Mouse (Mus musculus) right cerebral cortex, adult 18-20 months (tissue): Measurements from ENCODE around the gene Pik3c2b.
A peak's percentile ranks its signal among the peaks of the same experiment; 100 is the strongest.
"Not testable (repeated sequence)": the region's sequence is repeated elsewhere in the genome, so short reads cannot be mapped to it uniquely, and the experiment has no call there.

ENCODE experiments used
- DNase-seq: peaks from one replicate; pipeline ENCODE4 v3.0.0; 2022; ENCODE audit warnings: mixed read lengths

Pik3c2b gene

GRCm38 (mm10) chr1:133033316-133034090 is 12.0 kb upstream of the Pik3c2b start:
- DNase-seq: peak; percentile 78

DNA sequence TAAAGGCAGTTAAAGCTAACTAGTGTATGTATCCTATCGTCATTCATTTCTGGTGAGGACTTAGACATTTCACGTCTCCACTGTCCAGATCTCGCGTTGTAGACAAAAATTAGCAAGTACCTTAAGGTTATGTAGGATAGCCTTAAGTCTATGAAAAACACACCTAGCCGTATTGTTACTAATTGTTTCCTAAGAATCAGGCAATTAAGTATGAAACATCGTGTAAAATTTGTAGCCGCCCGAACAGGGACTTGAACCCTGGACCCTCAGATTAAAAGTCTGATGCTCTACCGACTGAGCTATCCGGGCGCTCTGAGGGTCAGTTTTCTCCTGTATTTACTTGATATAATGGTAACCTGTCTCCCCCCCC is 11.4 kb upstream of the Pik3c2b start:
- peak; percentile 51 for DNase-seq

GRCm38 (mm10) chr1:133034682-133035081 is 10.8 kb upstream of the Pik3c2b start:
- DNase-seq: not testable (repeated sequence)

DNA sequence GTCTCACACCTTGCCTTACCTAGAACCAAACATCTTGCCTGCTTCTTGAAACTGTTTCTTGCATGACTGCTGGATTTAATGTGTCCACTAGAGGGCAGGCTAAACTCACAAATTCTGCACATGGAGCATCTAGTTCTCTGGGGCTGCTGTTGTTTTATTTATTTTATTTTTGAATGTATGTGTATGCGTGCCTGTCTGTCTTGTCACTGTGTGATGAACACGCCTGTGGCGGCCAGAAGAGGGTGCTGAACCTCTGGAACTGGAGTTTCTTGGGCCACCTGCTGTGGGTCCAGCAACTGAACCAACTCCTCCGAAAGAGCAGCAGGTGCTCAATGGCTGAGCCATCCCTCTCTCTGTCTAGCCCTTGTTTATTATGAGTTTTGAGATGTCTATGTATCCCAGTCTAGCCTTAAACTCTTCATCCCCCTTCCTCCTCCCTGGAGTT is 5.9 kb upstream of the Pik3c2b start:
- DNase-seq: peak; percentile 52

DNA sequence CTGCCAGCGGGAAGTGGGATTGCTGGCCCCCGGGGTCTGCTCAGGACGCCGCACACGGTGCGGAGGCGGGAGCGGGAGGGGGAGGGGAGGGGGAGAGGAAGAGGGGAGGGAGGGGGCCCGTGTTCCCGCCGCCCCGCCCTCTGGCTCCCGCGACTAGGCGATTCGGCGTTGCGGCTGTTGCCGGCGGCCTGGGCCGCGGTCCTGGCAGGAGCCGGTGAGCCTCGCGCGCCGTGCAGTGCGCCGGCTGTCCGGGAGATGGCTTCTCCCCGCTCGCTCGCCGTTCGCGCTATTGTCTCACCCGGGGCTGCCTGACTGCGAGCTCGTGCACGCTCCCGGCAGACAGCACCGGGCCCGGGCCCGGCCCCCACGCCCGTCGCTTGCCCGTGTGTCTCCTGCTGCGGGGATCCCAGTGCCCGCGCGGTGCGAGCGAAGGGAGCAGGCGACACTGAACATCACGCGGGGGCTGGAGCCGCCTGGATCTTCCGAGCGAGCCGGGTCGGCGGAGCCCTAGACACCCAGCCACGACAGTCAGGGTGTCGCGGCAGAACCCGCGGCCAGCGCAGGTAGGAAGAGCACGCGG is 484 bp downstream of the Pik3c2b start:
- DNase-seq: peak; percentile 77

- peak; percentile 31 for DNase-seq
Measured at GRCm38 (mm10) chr1:133046441-133046931, 1.0 kb downstream of the Pik3c2b start.

GRCm38 (mm10) chr1:133047575-133047974 is 2.1 kb downstream of the Pik3c2b start:
- no peak for DNase-seq

DNA sequence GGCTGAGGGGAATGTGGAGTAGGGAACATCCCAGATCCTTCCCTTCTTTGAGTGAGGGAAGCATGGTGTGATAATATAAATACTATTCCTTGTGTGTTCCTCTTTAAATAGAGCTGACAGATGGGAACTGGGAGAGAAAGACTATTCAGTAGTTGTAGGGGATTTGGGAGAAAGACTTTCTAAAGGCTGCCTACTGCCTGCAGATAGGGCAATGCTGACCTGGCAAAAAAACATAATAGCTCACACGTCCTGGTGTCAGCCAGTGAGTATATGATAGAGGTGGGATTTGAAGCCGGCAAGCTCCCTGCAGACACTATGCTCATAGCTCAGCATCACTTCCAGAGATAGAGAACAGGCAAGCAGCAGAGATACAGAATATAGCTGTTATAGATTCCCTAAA is 3.2 kb downstream of the Pik3c2b start:
- no peak for DNase-seq

DNA sequence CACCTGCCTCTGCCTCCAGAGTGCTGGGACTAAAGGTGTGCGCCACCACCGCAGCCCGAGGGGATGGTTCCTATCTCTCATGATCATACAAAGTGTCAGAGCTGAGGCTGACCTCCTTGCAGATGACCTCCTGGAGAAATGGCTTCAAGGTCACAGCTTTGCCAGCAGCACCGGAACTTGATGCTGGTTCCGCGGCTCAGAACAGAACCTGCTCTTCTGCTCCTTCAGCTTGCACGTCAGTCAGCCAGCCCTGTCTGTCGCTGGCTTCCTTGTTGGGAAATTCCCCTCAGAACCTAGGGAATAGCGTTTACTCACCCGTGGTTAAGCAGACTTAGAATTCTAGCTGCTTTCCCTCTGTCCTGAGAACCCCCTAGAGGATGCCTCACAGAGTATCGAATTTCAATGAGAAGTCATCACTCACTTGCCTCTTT is 4.5 kb downstream of the Pik3c2b start:
- DNase-seq: no peak

DNA sequence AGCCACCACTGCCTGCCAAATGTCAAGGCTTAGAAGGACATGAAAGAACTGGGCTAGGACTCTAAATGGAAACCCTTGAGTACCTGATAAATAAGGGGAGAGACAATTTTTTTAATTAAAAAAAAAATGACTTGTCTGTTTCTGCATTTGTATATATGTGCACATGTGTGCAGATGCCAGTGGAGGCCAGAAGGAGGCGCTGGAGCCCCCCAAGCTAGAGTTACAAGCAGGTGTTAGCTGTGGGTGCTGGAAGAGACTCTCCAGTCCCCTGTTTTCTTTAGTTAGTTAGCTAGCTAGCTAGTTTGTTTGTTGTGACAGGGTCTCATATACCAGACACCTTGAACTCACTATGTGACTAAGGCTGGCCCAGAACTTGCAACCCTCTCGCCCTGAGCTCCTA is 6.4 kb downstream of the Pik3c2b start:
- DNase-seq: no peak

DNA sequence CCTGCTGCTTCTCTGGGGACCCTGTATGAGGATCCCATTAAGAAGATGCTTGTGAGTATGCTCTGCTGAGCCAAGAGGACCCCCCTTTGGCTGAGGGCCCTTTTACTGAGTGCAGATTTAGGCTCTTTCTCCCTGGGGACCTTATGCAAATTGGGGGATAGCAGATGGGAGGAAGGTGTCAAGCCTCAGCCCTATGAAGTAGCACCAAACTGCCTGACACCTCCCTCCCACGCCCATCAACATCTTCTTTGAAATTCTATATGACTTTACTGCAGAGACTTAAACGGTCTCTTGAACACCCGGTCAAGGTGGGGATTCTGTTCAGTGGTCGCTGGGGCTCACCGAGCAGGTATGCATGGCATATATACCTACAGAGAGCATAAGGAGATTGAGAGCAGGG is 7.6 kb downstream of the Pik3c2b start:
- no peak for DNase-seq

- no peak for DNase-seq
Measured at GRCm38 (mm10) chr1:133054326-133054725, 8.9 kb downstream of the Pik3c2b start.

- DNase-seq: peak; percentile 15
Measured at GRCm38 (mm10) chr1:133057345-133058034, 12.0 kb downstream of the Pik3c2b start.

- DNase-seq: no peak
Measured at GRCm38 (mm10) chr1:133059592-133059991, 14.1 kb downstream of the Pik3c2b start.

DNA sequence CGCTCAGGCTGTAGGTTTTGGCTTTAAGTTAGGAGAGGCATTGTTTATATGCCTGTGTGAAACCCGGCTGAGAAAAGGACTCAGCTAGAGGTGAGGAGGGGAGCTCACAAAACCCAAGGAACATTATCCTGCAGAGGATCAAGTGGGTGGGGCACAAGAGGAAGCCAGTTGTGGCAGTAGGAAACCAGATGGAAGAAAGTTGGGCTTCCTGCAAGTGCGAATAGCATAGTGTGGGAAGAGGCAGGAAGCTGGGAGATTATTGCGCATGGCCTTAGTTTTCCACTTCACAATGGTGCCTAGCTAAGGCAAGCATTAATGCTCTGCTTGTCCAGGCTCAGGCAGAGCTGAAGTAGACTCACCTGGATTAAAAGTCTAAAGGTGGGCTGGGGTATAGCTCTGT is 15.2 kb downstream of the Pik3c2b start:
- no peak for DNase-seq

DNA sequence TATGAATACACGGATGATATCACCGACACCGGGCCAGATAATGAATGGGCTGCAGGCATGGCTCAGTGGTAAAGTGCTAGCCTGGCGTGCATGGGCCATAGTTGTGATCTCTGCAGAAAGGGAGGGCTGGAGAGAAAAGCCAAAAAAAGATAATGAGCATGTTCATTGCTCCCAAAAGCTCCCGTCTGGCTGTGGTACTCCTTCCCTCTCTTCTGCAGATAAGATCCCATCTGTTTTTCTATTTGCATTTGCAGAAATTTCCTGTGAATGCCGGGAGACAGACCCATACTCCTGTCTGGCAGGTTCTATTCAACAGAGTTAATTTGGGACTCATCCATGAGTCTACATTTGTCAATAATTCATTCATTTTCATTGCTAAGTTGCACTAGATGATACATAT is 17.7 kb downstream of the Pik3c2b start:
- DNase-seq: no peak

- peak; percentile 38 for DNase-seq
Measured at GRCm38 (mm10) chr1:133068268-133068667, 22.8 kb downstream of the Pik3c2b start.

GRCm38 (mm10) chr1:133068669-133069274 is 23.3 kb downstream of the Pik3c2b start:
- peak; percentile 55 for DNase-seq

- no peak for DNase-seq
Measured at GRCm38 (mm10) chr1:133069275-133070120, 24.0 kb downstream of the Pik3c2b start.

DNA sequence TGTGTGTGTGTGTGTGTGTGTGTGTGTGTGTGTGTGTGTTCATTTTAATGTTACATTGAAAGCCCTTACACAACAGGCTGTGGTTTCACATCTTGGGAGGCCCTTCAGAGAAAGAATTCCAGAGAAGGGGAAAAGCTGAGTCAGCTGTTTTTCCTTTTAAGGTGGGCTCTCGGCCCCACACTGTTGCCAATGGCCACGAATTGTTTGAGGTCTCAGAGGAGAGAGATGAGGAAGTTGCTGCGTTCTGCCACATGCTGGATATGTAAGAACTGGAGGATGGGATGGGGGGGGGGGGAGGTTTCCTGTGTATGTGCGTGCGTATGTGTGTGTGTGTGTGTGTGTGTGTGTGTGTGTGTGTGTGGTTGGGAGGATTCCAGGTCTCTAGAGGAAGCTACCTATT is 24.7 kb downstream of the Pik3c2b start:
- no peak for DNase-seq

- peak; percentile 79 for DNase-seq
Measured at GRCm38 (mm10) chr1:133071666-133072381, 26.4 kb downstream of the Pik3c2b start.
